Mouse (Mus musculus) monocyte, adult 5-6 weeks (primary cell): ENCODE measurements around the gene Nqo1. TPM values are rescaled to one million over a fixed set of nuclear protein-coding genes. Genes with fewer than 3 reads are reported as not detected.
A peak's percentile ranks its signal among the peaks of the same experiment; 100 is the strongest.

ENCODE experiments used
- ATAC-seq: fragments of 153-309, 156-312 bp; replicated peaks from 2 replicates; pipeline ENCODE4 v1.8.0; 2017; ENCODE audit warnings: mild to moderate bottlenecking; ENCODE audit not compliant: low TSS enrichment, insufficient number of reproducible peaks, severe bottlenecking, poor library complexity, low FRiP score
- total RNA-seq: library from RNA; stranded (forward); fragments of 200-1000, 200-491, 200-594 nt; gene quantifications from 3 replicates; pipeline ENCODE4 v1.2.3, GENCODE M21; 2017

Nqo1 gene
- total RNA-seq: 0.78 to 4.0 TPM (median 3.0 TPM) in 3 replicates

DNA sequence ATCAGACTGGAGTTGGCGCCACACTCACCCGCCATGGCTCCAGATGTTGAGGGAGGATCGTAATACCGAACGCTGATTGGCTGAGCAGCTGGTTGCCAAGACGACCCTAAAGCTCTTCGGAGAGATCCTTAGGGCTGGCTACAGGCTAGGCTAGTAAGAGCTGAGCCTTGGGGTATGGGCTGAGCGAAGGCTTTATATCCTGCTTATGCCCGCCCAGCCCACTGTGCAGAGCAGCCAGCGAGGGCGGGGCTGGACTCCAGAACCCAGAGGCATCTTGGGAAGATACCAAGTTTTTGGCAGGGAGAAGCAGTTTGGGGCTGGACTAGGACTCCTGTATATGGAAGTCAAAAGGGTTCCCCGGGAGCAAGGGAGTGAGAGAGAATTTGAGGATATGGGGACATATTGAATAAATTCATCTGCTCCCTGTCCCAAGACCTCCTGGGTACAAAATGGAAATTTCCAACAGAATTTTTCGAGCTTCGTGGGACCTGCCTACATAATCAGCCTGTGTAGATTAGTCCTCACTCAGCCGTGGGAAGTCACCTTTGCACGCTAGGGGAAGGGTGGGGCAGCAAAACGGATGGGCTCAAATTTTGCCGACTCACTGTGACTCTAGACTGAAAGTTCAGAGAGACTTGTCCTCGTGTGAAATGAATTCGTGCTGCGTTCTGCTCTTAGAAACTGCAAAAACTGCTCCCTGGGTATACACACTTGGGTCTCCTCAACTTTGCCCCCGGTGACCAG is at the start of gene Nqo1:
Gene Nqo1 (minus strand): TSS at position 169 of the 744 bp plus-strand sequence.
- ATAC-seq: peak; percentile 57

DNA sequence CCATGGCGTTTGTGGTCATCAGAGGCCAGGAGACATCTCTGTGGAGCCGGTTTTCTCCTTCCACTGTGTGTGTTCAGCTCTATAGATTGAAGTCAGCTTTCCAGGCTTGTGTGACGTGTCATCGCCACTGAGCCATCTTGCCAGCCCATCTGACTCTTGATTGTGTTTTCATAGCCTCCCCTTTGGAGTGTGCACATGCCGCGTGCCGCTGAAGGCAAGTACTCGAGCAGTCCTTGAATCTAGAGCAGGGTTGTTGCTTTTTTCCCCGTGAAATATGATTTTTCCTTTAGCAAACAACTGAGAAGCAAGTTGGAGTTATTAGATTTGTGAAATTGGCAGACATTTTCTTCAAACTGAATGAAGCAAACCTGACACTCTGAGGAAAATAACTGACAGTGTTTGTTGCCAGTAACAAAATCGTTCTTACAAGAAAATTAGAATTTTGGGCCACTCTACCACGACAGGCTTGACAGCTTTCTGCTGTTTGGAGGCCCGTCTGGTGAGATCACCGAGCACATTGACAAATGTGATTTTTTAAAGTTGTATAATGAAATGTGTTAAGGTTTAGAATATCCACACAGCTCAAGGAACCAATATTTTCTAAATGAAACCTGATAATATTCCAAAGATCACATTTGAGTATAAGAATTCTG is 48.5 kb upstream of the Nqo1 start:
- ATAC-seq: no peak

DNA sequence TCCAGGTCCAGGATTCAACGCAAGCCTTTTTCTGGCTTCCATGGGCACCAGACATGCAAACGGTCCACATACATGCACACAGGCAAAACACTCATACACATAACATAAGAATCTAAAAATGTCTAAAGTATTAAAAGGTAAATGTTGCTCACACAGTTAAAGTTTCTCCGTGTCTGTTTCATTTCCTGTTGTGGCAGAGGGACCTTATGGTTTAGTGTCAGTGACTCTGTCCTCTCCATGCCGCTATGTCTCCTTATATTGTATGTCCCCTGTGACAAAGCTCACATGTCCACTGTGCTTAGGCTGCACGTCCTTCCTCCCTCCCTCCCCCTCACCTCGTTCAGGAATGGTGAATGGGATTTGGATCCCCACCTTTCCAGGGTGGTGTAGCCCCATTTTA is 46.6 kb upstream of the Nqo1 start:
- 0 out of 2 replicates have a peak, but pooled peaks have one; percentile 38 for ATAC-seq

DNA sequence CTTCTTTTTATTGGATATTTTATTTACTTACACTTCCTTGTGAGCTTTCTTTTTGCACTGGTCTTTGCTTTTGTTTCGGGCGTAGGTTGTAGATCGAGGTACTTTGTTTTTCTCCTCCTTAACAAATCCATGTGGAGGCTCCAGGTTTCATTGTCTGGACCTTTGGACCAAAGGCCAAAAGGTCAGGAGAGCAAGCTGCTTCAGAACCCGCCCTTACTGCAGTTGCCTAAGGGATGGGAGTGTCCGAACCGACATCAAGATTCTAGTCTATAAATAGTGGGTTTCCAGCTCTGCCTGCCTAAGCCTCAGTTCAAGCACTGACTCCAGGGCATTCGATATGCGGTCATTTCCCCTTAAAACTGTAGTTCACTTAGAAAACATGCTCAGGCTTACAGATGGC is 46.1 kb upstream of the Nqo1 start:
- 0 out of 2 replicates have a peak, but pooled peaks have one; percentile 15 for ATAC-seq

DNA sequence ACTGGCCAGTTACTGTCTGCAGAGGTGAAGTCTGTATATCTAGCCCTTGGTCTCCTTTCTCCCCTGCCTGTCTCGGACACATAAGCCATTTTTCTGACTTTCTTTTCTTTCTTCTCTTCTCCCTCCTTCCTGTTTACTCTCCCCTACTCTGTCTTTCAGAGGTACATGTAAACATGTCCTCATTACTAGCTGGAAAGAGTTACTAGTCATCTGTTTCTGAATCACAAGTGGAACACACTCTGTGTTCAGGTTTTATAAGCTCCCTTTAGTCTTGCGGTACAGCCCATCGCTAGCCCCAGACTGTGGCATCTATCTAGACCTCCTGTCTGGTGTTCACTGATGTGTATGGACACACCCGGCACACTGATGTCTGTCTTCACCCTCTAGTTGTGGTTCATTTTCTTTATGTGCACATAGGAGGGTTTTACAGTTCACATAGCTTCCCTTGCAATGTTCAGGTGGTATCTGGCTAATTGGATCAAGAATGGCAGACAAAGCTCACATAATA is 45.4 kb upstream of the Nqo1 start:
- no peak for ATAC-seq

DNA sequence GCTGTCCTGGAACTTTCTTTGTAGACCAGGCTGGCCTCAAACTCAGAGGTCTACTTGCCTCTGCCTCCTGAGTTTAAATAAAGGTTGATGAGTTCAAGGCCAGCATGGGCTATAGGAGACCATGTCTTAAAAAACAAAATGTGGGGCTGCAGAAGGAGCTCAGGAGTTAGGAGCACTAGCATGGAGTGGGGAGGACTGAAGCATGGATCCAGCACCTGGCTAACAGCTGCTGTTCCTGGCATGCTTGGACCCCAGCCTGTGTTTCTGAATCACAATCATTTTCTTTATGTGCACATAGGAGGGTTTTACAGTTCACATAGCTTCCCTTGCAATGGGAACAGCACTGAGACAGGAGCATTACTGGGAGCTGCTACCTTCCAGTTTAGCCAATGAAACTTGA is 44.7 kb upstream of the Nqo1 start:
- ATAC-seq: no peak

DNA sequence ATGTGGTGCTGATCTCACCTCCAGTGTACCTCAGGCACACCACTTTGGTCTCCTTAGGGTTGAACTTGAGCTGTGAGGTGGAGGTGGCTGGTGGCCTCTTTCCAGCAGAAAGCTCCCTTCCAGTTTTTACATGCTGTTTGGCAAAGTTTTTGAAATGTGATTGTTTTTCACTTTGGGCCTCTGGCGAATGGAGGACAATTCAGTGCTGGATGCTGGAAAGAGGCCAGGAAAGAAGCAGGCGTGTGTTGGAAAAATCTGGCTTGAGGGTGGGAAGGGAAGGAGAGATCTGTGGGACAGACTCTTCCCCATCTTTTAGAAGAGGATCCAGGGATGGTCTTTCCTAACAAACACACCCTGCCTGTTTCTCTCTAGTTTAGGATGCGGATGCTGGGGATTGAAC is 41.6 kb upstream of the Nqo1 start:
- no peak for ATAC-seq

DNA sequence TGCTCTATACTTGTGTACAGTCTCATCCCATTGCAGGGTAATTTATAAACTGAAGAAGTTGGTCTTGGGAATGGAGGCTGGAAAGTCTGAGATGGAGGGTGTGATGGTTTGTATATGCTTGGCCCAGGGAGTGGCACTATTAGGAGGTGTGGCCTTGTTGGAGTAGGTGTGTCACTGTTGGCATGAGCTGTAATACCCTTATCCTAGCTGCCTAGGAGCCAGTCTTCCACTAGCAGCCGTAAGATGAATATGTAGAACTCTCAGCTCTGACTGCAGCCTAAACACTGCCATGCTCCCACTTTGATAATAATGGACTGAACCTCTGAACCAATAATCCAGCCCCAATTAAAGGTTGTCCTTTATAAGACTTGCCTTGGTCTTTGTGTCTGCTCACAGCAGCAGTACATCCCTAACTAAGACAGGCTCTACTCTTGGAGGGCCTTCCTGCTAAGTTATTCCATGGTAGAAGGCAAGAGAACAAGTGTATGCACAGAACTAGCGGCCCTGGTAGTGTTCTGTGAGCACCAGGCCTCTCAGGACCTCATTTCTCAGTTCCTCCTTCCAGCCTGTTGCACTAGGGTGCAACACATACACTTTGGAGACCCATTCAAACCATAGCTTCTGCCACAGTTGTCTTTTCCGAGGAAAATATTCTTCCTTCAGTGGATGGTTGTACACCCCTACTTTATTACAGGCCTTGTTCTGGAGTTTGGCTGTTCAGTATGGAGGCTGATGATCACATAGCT is 37.0 kb upstream of the Nqo1 start:
- ATAC-seq: no peak

DNA sequence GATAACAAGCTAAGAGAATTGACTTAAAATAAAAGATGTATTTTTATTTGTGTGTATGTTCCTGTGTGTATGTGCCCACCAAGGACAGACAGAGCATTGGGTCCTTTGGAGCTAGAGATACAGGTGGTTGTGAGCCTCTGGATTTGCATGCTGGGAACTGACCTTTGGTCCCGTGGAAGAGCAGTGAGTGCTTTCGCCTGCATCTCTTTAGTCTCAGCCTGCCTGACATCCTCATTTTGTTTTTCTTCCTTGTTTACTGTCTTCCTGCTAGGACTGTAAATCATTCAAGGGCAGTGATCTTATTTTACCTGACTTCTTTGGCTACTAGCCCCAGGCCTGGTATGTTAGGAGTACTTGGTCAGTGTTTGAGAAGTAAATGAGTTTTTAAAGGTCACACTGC is 34.7 kb upstream of the Nqo1 start:
- no peak for ATAC-seq

DNA sequence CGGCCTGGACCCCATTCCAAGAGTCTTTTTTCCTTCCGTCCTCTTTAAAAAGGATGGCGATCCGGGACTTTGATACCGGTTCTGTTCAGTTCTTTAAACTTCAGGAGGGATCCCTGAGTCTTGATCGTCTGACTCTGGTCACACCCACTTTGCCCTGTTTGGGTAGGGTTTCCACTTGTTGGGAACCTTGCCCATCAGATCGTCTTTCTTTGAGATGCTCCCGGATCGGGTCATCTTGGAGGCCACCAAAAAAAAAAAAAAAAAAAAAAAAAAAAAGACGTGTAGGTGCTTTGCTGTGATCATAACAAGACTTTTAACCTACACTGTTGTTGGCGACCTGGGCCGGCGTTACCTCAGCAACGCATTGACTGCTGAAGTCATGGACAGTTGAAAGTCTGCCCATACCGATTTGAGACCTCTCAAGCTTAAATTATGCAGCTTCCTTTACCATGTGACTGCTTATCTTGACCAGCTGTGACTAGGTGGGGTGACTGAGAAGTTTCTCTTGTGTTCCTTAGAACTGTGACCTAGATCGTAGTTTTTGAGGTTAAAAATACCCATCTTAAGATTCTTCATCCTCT is 33.9 kb upstream of the Nqo1 start:
- peak; percentile 41 for ATAC-seq

DNA sequence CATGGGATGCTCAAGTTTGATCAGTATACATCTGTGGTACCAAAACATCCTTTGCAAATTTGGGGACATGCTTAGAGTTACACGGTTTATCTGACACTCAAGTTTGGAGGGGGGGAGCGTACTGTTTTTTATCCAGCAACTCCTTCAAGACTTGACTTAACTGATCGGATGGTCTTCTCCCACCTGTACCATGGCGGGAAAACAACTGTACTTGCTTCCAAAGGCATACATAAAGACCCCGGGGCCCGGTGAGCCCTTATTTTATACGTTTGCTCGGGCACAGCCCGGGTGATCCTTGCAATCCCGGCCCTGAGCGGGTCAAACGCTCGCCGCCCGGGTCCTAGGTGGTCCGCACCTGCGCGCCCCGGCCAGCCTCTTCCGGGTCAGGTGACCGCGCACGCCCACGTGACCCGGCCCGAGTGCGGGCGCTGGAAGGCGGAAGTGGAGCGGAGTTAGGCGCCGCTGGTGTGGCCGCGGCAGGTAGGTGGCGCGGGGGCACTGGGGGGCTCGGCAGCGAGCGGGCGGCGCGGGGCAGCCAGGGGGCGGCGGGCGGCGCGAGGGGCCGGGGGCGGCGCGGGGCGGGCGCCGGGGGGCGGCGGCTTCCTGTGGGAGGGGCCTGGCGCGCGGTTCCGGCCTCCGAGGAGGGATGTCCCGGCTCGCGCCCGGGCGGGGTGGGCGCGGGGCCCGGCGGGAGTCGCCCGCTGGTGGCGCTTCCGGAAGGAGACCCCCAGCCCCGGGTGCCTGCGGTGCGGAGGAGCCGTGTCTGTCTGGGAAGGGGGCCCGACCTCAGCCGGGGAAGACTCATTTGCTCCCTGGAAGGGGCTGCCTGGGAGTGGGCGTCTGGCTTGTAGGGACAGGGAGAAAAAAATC is 33.2 kb upstream of the Nqo1 start, which contains the start of gene Wwp2:
Gene Wwp2 (plus strand): TSS at position 404 of the 870 bp plus-strand sequence.
- ATAC-seq: peak; percentile 44

DNA sequence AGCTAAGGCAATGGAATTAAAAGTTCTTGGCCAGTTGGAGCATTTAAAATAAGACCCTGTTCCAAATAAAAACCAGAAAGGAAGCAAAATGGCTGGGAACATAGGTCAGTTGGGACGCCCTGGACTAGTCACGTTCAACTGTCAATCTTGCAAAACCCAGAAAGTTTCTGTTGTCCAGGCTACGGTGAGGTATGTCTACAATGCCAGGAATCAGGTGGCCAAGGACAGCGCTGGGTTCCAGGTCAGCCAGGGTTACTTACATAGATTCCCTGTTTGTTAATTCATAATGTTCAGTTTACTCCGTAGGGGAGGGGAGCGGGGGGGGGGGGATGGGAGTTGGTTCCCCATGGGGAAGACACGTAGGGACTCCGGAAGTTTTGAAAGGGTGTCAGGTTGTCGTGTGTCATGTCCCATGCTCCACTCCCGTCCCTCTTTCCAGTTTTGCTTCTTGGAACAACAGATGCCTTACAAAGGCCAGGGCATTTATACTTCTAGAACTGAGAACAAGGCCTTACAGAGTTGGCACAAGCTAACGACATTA is 32.5 kb upstream of the Nqo1 start:
- ATAC-seq: 0 out of 2 replicates have a peak, but pooled peaks have one; percentile 12

DNA sequence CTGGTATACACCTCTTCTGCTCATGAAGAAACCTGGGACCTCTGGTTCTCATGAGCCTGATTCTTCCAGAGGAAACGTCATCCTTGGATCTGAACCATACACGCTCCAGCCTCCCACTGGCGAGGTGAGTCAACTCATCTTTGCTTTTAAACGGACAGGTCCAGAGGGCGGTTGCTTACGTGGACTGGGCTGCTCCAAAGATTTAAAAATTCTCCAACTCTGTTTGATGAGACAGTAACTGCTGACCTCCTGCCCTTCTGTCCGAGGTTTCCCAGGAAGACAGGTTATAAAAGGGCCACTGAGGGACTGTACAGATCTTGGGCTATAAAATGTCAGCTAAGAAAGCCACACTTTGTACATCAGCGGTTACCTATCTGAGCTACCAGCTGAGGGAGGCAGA is 27.8 kb upstream of the Nqo1 start:
- no peak for ATAC-seq

DNA sequence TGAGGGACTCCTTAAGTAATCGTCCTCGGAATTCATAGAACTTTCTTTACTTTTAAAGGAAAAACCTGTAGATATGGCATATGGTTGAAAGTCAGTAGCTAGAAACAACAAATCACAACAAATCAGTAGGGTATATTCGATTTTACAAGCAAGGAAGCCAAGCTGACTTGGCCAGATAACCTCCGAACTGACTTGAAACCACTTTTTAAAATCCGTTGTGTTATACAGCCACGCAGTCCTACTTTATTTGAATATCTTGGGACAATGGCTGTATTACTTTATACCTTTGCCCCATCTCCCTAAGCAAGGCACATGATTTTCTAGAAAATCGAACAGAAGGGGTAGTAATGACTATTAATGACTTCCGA is 22.2 kb upstream of the Nqo1 start:
- no peak for ATAC-seq

DNA sequence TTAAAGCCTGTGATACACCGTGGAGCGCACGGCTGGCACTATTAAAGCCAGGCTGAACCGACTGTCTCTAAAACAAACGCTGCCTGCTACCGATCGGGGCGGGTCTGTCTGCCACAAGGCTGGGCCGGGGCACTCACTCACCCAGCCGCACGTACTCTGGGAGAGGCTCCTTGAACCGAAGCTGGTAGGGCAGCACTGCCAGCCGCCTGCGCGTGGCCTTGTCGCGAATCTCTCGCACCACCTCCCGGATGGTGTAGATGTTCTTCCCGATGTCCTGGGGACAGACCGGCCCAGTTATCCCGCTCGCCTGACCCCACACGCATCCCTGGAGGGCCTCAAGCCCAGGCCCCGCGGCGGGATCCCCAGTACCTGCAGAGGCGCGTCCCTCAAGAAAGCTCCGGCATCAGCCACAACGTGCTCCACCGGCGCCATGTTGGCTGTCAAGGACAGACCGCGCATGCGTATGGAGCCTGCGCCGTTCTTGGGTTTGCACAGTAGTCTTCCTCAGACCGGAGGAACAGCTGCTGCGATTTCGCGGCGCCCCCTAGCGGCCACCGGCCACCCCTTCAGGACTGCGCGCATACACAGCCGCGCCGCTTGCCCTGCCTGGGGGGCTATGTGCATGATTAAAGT is 21.7 kb upstream of the Nqo1 start, which contains the start of gene Nob1:
Gene Nob1 (minus strand): TSS at position 455 of the 633 bp plus-strand sequence.
- peak; percentile 99 for ATAC-seq

DNA sequence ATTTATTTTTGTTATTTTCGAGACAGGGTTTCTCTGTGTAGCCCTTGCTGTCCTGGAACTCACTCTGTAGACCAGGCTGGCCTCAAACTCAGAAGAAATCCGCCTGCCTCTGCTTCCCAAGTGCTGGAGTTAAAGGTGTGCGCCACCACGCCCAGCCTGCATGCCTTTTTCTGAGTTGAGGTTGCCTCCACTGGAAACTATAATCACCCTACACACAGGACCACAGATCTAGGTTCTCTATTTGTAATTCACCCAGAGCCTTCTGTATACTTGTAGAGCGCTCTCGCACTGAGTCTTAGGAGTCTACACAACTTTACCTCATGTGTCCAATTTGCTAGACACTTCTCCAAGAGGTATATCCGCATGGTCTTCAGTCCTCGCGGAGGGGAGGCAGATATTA is 21.2 kb upstream of the Nqo1 start:
- no peak for ATAC-seq

DNA sequence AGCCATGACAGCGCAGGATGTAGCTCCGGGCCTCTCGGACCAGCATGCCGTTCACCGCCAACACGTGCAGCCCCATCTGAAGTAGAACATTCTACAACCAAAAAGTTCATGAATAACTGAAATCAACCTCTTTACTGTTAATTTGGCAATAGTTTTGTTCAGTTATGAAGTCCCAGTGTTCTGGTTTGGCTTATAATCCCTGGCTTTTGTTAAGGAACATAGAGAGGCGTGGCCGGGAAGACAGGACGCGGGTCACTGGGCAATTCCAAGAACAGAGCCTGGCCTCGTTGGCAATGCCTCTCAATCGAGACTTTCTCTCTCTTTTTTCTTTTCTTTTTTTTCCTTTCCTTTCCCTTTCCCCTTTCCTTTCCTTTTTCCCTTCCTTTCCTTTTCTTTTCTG is 14.0 kb upstream of the Nqo1 start:
- ATAC-seq: no peak
